Mouse (Mus musculus): Measurements from ENCODE around the gene Egfl7. TPM values are rescaled to one million over a fixed set of nuclear protein-coding genes. Genes with fewer than 3 reads are reported as not detected.

Egfl7 gene
- total RNA-seq, 2 experiments from 2014 or later: 34.4 to 53.7 TPM

DNA sequence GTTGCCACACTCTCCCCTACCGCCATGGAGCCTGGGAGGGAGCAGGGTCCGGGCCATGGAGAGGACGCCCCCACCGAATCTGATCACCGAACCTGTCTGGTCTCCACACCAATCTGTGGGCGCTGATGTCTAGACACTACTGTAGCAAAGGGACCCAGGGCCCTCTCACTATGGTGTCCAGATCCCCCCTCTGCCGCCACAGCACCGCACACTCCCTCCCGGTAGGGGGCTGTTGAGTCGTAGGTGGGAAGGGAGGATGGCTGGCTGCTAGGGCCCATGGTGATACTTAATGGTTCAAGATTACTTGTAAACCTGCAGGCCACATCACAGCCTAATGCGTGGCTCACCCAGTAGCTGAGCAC is 7.2 kb downstream of the Egfl7 start:
- intact Hi-C loops (cut with DNase I): no loop called here
- peak overlapping the region; percentile 92 for H3K27ac ChIP-seq
- TF ChIP-seq CTCF (IDR thresholded peaks at IDR 0.05): no peak
- DNase-seq: no peak
- peak overlapping the region; percentile 86 for H3K4me3 ChIP-seq

DNA sequence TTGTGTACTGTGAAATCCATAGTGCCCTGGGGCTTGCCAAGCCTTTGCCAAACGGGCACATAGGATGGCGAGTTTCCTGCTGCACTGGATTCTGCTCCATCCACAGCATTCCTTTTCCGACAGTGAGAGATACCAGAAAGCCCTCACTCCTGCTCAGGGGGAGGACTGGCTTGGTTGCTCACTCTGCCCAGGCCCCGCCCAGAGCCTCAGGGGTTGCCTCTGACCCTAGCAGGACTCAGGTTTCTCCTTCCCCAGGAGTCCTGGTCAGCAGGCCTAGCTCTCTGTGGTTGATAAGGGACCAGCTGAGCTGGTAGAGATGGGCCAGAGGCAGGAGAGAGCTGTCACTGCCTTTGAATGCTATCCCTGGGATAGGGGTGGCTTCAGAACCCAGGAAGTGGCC is 8.8 kb downstream of the Egfl7 start:
- peak overlapping the region; percentile 86 for H3K4me3 ChIP-seq
- no peak for DNase-seq
- H3K27ac ChIP-seq: peak overlapping the region; percentile 92
- intact Hi-C loops (cut with DNase I): no loop called here
- no peak for TF ChIP-seq CTCF (IDR thresholded peaks at IDR 0.05)

DNA sequence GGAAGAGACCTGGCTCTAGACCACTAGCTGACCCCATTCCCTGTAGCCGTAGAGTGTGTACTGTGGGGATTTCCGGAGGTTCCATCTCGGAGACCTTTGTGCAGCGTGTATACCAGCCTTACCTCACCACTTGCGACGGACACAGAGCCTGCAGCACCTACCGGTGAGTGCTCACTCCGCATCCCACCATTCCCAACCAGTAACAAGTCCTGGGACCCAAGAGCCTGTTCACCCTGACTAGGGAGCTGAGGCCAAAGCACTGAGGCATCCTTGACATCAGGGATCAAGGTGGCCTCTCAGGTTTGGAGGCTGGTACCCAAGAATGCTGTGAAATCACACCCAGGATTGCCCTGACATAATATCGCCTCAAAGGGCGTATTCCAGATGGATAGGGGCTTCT is 9.5 kb downstream of the Egfl7 start:
- intact Hi-C loops (cut with DNase I): no loop called here
- no peak for DNase-seq
- H3K4me3 ChIP-seq: peak overlapping the region; percentile 86
- no peak for TF ChIP-seq CTCF (IDR thresholded peaks at IDR 0.05)
- H3K27ac ChIP-seq: peak overlapping the region; percentile 92

DNA sequence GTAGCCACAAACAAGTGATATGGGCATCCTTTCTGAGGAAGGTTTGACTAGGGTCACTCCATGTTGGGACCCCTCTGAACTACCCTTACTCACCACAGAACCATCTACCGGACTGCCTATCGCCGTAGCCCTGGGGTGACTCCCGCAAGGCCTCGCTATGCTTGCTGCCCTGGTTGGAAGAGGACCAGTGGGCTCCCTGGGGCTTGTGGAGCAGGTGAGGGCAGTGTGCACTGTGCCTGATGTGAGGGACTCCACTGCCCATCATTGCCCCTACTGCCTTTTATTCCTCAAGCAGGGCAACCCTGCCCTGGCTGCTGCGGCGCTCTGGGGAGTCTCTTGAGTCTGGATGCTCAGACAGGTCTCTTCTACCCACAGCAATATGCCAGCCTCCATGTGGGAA is 10.5 kb downstream of the Egfl7 start:
- peak overlapping the region; percentile 92 for H3K27ac ChIP-seq

DNA sequence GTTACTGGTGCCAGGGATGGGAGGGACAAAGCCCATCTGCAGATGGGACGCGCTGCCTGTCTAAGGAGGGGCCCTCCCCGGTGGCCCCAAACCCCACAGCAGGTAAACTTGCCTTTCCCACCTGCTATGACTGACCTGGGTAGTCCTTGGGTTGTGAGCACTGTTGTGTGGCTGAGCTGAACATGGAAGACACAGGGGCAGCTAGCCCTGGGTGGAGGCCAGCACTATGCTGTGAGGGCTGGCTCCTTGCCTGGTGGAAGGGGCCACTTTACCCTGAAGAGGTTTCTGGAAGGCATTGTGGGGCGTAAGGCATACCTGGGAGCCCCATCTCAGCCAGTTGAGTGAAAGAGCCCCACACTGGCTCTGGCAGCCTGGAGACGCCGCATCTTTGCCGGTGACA is 11.1 kb downstream of the Egfl7 start:
- TF ChIP-seq CTCF (IDR thresholded peaks at IDR 0.05): no peak
- Histone ChIP-seq H3K4me3 (peak overlapping the region; percentile 86), H3K27ac (peak overlapping the region; percentile 92)
- intact Hi-C loops (cut with DNase I): no loop called here
- DNase-seq: no peak

More for the DNA sequence above, 10.5 kb downstream of the Egfl7 start:
- DNase-seq: no peak
- no peak for TF ChIP-seq CTCF (IDR thresholded peaks at IDR 0.05)
- intact Hi-C loops (cut with DNase I): no loop called here
- peak overlapping the region; percentile 86 for H3K4me3 ChIP-seq

DNA sequence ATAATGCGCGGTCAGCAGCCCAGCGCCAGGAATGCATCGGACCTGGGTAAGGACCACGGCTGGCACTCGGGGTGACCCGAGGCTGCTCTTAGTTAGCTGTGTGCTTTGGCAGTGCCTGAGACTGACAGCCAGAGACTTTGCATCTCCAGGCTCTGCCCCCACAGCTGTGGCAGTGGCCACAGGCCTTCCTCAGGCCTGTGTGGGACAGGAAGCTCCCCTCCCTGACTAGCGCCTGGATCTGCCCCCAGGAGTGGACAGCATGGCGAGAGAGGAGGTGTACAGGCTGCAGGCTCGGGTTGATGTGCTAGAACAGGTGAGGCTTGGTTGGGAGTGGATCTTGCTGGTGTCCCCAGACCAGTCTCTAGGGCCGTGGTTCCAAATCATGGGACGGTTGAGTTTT is 11.6 kb downstream of the Egfl7 start:
- Histone ChIP-seq H3K4me3 (peak overlapping the region; percentile 86), H3K27ac (peak overlapping the region; percentile 92; the same call in 1 of the 2 replicates)
- intact Hi-C loops (cut with DNase I): no loop called here
- no peak for DNase-seq
- no peak for TF ChIP-seq CTCF (IDR thresholded peaks at IDR 0.05)

DNA sequence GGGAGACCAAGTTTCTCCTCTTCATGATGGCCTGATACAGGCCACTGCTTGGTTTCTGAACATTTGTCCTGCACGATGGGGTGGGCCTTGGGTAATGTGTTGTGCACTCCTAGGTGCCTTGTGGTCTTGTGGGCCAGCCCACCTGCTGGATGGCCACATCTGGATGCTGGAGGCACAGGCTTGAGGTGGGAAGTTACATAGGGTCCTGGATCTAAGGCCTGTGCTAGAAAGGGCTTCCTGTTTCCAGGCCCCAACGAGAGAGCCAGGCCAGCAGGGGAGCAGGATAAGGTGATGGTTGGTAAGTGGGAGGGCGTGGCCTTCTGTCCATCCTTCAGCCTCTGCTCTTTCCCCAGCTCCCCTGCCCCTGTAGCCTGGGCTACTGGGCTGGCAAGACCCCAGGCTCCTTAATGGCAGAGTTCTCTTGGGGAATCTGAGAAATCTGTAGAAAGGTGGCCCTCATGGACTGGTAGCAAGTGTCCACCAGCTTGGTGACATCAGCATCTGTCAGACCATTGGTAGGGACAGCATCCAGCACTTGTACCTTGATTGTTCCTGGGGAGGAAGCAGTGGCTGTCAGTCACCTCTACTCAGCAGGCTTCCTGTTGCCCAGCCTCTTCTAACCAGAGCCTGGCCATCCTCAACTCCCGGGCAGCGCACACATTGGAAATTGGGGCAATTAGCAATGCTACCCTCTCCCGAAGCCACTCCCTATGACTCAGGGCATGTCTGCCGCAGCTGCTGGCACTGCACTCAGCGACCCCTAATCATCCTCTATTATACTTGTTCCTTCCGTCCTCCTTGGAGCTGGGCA is 13.6 kb downstream of the Egfl7 start:
- intact Hi-C loops (cut with DNase I): loop anchor here (2.0 kb wide), 1 partner anchor 47 kb away; no protein-coding TSS in a partner anchor
- TF ChIP-seq CTCF (IDR thresholded peaks at IDR 0.05): no peak

DNA sequence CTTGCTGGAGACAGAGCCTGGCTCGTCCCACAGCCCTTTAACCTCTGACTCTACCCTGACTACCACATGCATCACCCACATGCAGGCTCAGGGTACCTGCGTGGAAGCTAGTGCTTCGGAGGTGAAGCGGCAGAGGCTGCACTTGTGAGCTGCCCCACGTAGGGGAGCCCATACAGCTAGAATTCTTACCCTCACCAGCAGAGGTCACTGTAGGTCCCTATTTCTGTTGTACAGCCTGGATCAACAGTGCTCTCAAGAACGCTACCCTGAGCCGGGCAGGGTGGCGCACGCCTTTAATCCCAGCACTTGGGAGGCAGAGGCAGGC is 14.2 kb downstream of the Egfl7 start:
- peak; percentile 70 for TF ChIP-seq CTCF (IDR thresholded peaks at IDR 0.05)
- intact Hi-C loops (cut with DNase I): loop anchor here (2.0 kb wide), 1 partner anchor 47 kb away; no protein-coding TSS in a partner anchor
- Histone ChIP-seq H3K27ac (no peak overlapping the region), H3K4me3 (peak overlapping the region; percentile 17; the same call in 1 of the 2 replicates)
- DNase-seq: peak; percentile 64

More for the DNA sequence above, 13.6 kb downstream of the Egfl7 start:
- Histone ChIP-seq H3K4me3 (peak overlapping the region; percentile 86), H3K27ac (no peak overlapping the region)
- no peak for DNase-seq

DNA sequence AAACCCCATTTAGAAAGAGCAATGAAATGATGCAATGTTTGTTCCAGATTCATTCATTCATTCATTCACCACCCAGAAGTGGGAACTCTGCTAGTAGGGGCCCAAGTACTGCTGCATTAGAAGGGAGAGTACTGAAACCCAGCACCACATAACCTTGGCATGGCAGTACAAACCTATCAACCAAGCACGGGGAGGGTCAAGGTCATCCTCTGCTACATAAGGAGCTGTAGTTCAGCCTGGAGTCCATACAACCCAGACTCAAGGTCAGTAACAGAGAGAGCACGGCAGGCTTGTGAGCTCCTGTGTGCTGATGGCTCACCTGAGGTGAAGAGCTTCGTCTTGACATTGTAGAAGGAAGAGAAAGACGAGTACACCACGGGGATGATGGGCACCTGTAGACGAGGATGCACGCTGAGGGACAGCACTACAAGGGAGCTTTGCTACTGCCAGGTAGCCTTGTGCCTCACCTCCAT is 14.7 kb downstream of the Egfl7 start:
- intact Hi-C loops (cut with DNase I): loop anchor here (2.0 kb wide), 1 partner anchor 46 kb away; no protein-coding TSS in a partner anchor
- Histone ChIP-seq H3K27ac (no peak overlapping the region), H3K4me3 (no peak overlapping the region)
- no peak for DNase-seq
- no peak for TF ChIP-seq CTCF (IDR thresholded peaks at IDR 0.05)

DNA sequence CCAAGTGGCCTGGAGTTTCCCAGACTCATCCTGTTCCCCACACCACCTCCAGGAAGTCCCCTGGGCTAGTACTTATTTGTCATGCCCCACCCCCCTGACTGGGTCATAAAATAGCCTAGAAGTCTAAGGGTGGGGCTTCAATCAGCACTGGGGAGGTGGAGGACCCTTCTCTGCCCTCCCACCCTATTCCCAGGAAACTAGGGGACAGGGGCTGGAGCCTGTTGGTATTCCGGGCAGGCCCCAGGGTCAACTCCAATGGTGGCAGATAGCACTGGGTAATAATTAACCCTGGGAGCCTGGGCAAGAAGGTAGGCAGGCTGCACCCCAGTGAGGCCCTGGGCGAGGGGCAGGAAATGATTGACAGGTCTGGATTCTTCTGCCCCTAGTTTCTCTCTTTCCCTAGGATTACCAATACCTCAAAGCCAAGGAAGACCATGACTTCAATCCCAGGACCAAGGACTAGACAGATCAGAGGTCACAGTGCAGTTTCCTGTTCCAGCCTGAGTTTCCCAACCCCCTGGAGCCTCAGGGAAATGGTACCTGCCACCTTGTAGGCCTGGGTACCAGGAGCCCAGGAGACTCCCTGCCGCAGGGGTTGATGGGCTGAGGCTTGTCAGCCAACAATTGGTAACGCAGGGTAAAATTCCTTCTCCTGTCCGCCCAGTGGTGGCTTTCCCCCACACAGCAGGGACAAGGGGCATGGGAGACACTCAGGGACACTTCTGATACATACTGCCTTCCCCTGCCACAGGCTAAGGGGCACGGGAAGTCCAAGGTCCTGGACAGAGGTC is 15.3 kb downstream of the Egfl7 start:
- TF ChIP-seq CTCF (IDR thresholded peaks at IDR 0.05): no peak
- DNase-seq: no peak
- intact Hi-C loops (cut with DNase I): loop anchor here (2.0 kb wide), 1 partner anchor 46 kb away; no protein-coding TSS in a partner anchor
- Histone ChIP-seq H3K4me3 (no peak overlapping the region), H3K27ac (no peak overlapping the region)

DNA sequence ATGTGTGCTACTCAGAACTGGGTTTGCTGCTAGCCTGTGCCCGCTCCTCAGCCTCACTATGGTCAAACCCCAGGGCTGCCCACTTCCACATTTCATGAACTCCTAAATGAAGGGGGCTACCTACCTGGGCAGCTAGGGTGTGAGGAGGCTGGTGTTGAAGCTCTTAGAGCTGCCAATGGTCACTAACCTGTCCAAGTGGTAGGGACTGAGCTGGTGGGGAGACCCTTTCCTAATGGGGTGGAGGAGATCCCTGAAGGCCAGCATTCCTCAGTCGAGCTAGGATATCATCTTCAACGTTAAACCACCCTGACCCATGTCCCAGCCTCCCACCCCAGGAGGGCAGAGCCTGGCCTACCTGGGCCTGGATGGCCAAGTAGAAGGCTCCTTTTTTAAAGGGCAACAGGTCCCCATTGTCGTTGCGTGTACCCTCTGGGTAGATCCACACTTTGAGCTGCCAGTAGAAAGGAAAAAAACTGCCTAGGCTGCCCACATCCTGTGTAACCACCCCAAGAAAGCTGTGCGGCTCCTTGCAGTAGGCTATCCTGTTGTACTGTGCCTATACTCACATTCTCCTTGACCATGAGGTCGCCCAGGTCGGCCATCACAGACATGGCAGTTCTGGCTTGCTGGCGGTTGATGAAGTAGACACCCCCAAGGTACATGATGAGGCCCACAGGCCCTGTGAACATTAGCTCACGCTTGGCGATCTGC is 16.1 kb downstream of the Egfl7 start:
- TF ChIP-seq CTCF (IDR thresholded peaks at IDR 0.05): no peak
- intact Hi-C loops (cut with DNase I): loop anchor here (2.0 kb wide), 1 partner anchor 45 kb away; no protein-coding TSS in a partner anchor
- no peak overlapping the region for H3K27ac ChIP-seq

DNA sequence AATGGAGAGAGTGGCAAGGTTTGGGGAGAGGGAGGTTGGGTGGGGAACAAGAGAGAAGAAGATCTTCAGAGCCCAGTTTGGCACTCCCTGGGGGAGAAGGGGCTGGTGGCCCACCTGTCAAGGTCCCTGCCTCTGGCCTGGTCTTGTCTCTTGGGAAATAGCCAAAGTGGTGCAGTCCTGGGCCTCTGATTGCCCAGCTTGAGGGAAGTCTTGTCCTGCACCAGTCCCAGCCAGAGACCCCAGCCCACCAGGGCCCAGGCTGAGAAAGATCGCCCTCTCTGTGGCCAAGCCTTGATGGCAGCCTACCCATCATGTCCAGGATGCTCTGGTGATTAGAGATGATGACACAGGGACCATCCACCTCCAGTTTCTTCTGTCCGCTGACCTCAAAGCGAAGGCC is 17.1 kb downstream of the Egfl7 start:
- intact Hi-C loops (cut with DNase I): no loop called here
- no peak for DNase-seq
- TF ChIP-seq CTCF (IDR thresholded peaks at IDR 0.05): no peak
- no peak overlapping the region for H3K4me3 ChIP-seq
- H3K27ac ChIP-seq: no peak overlapping the region

More for the DNA sequence above, 16.1 kb downstream of the Egfl7 start:
- DNase-seq: no peak
- H3K4me3 ChIP-seq: no peak overlapping the region
